Mouse (Mus musculus): ENCODE measurements around the gene Fam71e2.

GRCm38 (mm10) chr7:4723508-4723907 lies 47.6 kb downstream of the Fam71e2 start:
- no peak for TF ChIP-seq CTCF (IDR thresholded peaks at IDR 0.05; ENCODE audit: low read depth)
- TF ChIP-seq EP300 (optimal IDR thresholded peaks at IDR 0.05): no peak
